Comparison of ENCODE assay signal across 13 mouse cellular contexts in the genomic region with DNA sequence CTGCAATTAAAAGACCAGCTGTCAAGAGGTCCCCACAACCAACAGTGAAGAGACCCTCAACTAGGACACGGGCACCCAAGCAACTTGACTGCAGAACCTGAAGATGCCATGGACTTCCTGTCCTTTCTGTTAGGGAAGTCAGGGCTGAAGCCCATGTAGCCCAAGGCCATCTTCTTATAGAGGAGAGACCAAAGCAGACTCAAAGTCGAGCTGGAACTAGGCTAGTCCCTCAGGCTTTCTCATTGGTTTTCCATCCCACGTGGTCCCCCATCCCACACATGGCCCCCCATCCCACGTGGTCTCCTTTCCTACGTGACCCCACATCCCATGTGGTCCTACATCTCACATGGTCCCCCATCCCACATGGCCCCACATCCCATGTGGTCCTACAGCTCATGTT.
DNase-seq lines count a peak whose midpoint lies in the region; ATAC-seq and TF ChIP-seq lines count a peak whose summit lies in the region.
"Had no signal": no experiment of that assay in that cellular context is flagged by ENCODE, and none has a peak within 500 bp of the region (broad histone marks: within the 10 kb centered on the region; RNA-seq: fewer than 3 reads in every experiment).

No protein-coding gene starts in this region.

- no peak for TF ChIP-seq POLR2A in limb, embryonic 14.5 days (IDR thresholded peaks at IDR 0.05; ENCODE audit: borderline replicate concordance, extremely low read depth, insufficient read depth, insufficient read length)

- peaks cover 11% of the 10 kb centered on the region for H3K4me1 ChIP-seq in hindbrain, embryonic 12.5 days
- H3K4me1 ChIP-seq in hindbrain, embryonic 13.5 days (replicated peaks), result peaks cover 13% of the 10 kb centered on the region
- 0 out of 2 replicates have a peak, but pooled peaks cover under 1% of the 10 kb centered on the region for H3K4me1 ChIP-seq in lung, embryonic 14.5 days (ENCODE audit: insufficient read depth)
- peaks cover 29% of the 10 kb centered on the region for H3K4me1 ChIP-seq in limb, embryonic 14.5 days (ENCODE audit: control insufficient read depth, insufficient read depth, low read length)

- H3K27ac ChIP-seq in hindbrain, embryonic 12.5 days, result no peak overlapping the region
- no peak overlapping the region for H3K27ac ChIP-seq in hindbrain, embryonic 13.5 days
- H3K27ac ChIP-seq in lung, embryonic 14.5 days (ENCODE audit: low read depth), result peak overlapping the region; percentile 9; the same call in 1 of the 2 replicates
- no peak overlapping the region for H3K27ac ChIP-seq in limb, embryonic 14.5 days (replicated peaks; ENCODE audit: low read depth, low read length)
- H3K27ac ChIP-seq: liver, embryonic 12.5 days; neural tube, embryonic 12.5 days had no signal

- TF ChIP-seq CTCF in lung, embryonic 14.5 days (IDR thresholded peaks at IDR 0.05; ENCODE audit: low read depth), result no peak

- H3K36me3 ChIP-seq in hindbrain, embryonic 12.5 days, result no peaks in the 10 kb centered on the region
- H3K36me3 ChIP-seq in hindbrain, embryonic 13.5 days, result no peaks in the 10 kb centered on the region
- no peaks in the 10 kb centered on the region for H3K36me3 ChIP-seq in lung, embryonic 14.5 days (ENCODE audit: insufficient read depth)
- no peaks in the 10 kb centered on the region for H3K36me3 ChIP-seq in limb, embryonic 14.5 days (ENCODE audit: control insufficient read depth, insufficient read depth, low read length)
- H3K36me3 ChIP-seq: embryonic facial prominence, embryonic 12.5 days; liver, embryonic 12.5 days; midbrain, embryonic 12.5 days; neural tube, embryonic 12.5 days had no signal

- no peak overlapping the region for H3K4me3 ChIP-seq in hindbrain, embryonic 12.5 days
- H3K4me3 ChIP-seq in hindbrain, embryonic 13.5 days, result no peak overlapping the region
- H3K4me3 ChIP-seq in lung, embryonic 14.5 days (ENCODE audit: low read depth, low read length), result no peak overlapping the region
- H3K4me3 ChIP-seq in limb, embryonic 14.5 days (replicated peaks; ENCODE audit: low read length), result no peak overlapping the region
- H3K4me3 ChIP-seq: embryonic facial prominence, embryonic 12.5 days; midbrain, embryonic 12.5 days; neural tube, embryonic 12.5 days had no signal

- WGBS in hindbrain, embryonic 12.5 days, result 85% methylated on average over 5 of the region's 5 CpGs
- 91% methylated on average over 5 of the region's 5 CpGs for WGBS in hindbrain, embryonic 13.5 days
- WGBS in lung, embryonic 14.5 days, result 89% methylated on average over 5 of the region's 5 CpGs
- 63% methylated on average over 5 of the region's 5 CpGs for WGBS in limb, embryonic 14.5 days

- H3K4me2 ChIP-seq in hindbrain, embryonic 12.5 days (replicated peaks), result no peak overlapping the region
- H3K4me2 ChIP-seq in hindbrain, embryonic 13.5 days, result no peak overlapping the region
- no peak overlapping the region for H3K4me2 ChIP-seq in lung, embryonic 14.5 days
- H3K4me2 ChIP-seq in limb, embryonic 14.5 days (replicated peaks; ENCODE audit: low read depth, low read length, severe bottlenecking), result no peak overlapping the region
- H3K4me2 ChIP-seq: midbrain, embryonic 12.5 days; neural tube, embryonic 12.5 days had no signal

- no peak for DNase-seq in lung, embryonic 14.5 days
- no peak for DNase-seq in lung, postnatal 25 days (ENCODE audit: low spot score)
- DNase-seq in induced T-regulatory cell, adult 2 months (ENCODE audit: low read depth), result peak; percentile 11
- no peak for DNase-seq in limb, embryonic 14.5 days (ENCODE audit: low spot score)
- DNase-seq in frontal cortex, postnatal 25 days (ENCODE audit: low spot score in 2 of 2), result no peak
- DNase-seq: cerebellum, adult 9-11 months had no signal

- H3K9me3 ChIP-seq in hindbrain, embryonic 12.5 days (replicated peaks), result no peaks in the 10 kb centered on the region
- H3K9me3 ChIP-seq in hindbrain, embryonic 13.5 days, result no peaks in the 10 kb centered on the region
- no peaks in the 10 kb centered on the region for H3K9me3 ChIP-seq in lung, embryonic 14.5 days (ENCODE audit: low read depth, low read length)
- no peaks in the 10 kb centered on the region for H3K9me3 ChIP-seq in limb, embryonic 14.5 days (ENCODE audit: control insufficient read depth, low read length)
- H3K9me3 ChIP-seq: embryonic facial prominence, embryonic 12.5 days; liver, embryonic 12.5 days; midbrain, embryonic 12.5 days; neural tube, embryonic 12.5 days had no signal

- H3K9ac ChIP-seq in hindbrain, embryonic 12.5 days, result no peak overlapping the region
- H3K9ac ChIP-seq in hindbrain, embryonic 13.5 days, result no peak overlapping the region
- no peak overlapping the region for H3K9ac ChIP-seq in lung, embryonic 14.5 days
- H3K9ac ChIP-seq in limb, embryonic 14.5 days (ENCODE audit: low read depth, low read length, severe bottlenecking), result no peak overlapping the region
- H3K9ac ChIP-seq: embryonic facial prominence, embryonic 12.5 days; liver, embryonic 12.5 days; midbrain, embryonic 12.5 days; neural tube, embryonic 12.5 days had no signal

- H3K27me3 ChIP-seq in hindbrain, embryonic 12.5 days, result no peaks in the 10 kb centered on the region
- H3K27me3 ChIP-seq in hindbrain, embryonic 13.5 days, result no peaks in the 10 kb centered on the region
- H3K27me3 ChIP-seq in lung, embryonic 14.5 days (ENCODE audit: insufficient read depth, low read length), result no peaks in the 10 kb centered on the region
- H3K27me3 ChIP-seq in limb, embryonic 14.5 days (ENCODE audit: control insufficient read depth, insufficient read depth, low read length), result no peaks in the 10 kb centered on the region
- H3K27me3 ChIP-seq: embryonic facial prominence, embryonic 12.5 days; liver, embryonic 12.5 days; midbrain, embryonic 12.5 days; neural tube, embryonic 12.5 days had no signal

- 0 out of 2 replicates have a peak, but pooled peaks have one; percentile 8 for ATAC-seq in hindbrain, embryonic 12.5 days (ENCODE audit: low FRiP score)
- ATAC-seq in hindbrain, embryonic 13.5 days (ENCODE audit: low FRiP score), result no peak
- ATAC-seq in lung, embryonic 14.5 days (ENCODE audit: insufficient read depth), result no peak
- ATAC-seq in limb, embryonic 14.5 days (ENCODE audit: low FRiP score, low read depth), result peak; percentile 6; the same call in 1 of the 2 replicates
- ATAC-seq: forebrain, embryonic 16.5 days; liver, embryonic 12.5 days had no signal

Comparison
In these comparisons a context has a peak if more than half of its experiments do, and no peak if none do; other contexts are left out.
1. ATAC-seq: peak in hindbrain, embryonic 12.5 days (single experiment) and limb, embryonic 14.5 days (single experiment); none in hindbrain, embryonic 13.5 days (single experiment) and lung, embryonic 14.5 days (single experiment).